Mouse (Mus musculus): ENCODE results near the gene Kif1c. TPM values are rescaled to one million over a fixed set of nuclear protein-coding genes. Genes with fewer than 3 reads are reported as not detected.
A peak's percentile ranks its signal among the peaks of the same experiment; 100 is the strongest.

Gene Kif1c
- total RNA-seq, 2 experiments from 2014 or later, result 1.7 to 3.6 TPM

DNA sequence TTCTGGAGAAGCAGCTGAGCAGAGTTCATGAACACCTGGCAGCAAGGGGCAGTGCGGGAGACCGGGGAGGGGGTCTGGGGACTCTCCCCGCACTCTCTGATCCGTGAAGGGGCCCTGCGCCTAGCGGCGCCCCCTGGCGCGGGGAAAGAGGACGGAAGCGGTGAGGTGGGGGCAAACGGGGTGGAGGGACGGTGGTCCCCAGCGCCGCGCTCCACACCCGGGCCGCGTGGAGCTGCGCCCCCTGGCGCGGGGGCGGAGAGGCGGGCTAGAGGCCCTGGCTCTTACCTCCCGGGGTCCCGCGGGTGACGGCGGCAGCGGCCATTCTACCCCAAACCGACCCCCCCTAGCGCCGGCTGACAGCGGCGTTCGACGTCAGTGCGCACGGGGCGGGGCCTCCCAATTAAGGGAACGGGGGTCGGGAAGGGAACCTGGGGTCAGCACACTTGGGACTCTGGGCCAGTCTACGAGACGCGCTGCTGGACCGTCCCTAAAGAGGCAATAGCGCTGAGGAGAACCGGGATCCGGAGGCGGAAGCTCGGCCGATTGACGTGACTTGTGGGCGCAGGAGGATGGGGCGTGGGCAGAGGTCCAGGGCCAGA lies 12.6 kb upstream of the Kif1c start, which contains the start of gene Camta2:
Gene Camta2 (minus strand): TSS at position 505 of the 599 bp plus-strand sequence.
- peak; percentile 63 for ATAC-seq (replicated peaks; ENCODE audit: low FRiP score, poor library complexity, severe bottlenecking)

DNA sequence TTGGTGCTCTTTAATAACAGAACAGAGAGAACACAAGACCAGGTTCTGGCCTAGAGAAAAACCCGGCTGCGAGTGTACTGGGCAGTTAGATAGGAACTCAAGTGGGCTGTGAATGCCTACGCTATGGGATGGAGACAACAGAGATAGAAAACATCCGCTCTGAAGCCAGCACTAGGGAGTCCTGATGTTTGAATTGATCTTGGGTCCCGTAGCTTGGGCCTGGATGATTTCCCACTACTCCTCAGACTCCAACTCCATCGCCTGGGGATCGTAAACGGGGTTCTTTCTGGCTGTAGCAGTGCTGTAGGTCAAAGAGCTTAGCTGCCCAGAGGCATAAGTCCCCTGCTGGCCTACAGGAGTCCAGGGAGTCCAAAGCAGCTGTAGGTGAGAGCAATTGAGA lies 12.0 kb upstream of the Kif1c start:
- ATAC-seq (replicated peaks; ENCODE audit: low FRiP score, poor library complexity, severe bottlenecking), result no peak

DNA sequence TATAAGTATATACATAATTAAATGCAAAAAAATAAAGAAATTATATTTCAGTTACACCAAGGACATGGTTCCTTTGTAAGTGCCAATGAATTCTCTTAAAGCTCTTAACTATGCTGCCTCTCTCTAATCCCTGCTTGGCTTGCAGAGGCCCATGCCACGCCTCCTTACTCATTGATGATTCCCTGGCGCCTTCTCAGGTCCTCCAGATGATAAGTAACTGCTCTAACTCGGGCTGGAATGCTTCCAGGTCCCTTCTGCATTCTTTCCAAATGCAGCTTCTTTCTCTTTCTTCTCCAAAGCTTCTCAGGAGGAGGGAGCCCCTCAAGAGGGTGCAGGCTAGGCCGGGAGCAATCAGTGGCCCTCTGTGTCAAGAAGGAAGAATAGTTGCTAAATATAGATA lies 10.8 kb upstream of the Kif1c start:
- ATAC-seq (replicated peaks; ENCODE audit: low FRiP score, poor library complexity, severe bottlenecking), result no peak

DNA sequence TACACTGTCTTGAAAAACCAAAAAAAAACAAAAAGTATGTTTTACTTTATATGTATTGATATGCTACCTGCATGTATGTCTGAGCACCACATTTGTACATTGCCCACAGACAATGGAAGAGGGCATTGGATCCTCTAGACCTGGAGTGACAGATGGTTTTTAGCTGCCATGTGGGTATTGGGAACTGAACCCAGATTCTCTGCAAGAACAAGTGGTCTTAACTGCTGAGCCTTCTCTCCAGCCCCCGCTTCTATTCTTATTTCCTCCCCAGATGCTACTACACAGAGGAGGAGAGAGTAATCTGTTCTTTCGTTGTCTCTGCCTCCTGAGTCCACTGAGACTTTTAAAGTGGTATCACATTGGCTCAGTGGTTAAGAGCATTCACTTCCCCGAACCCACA lies 6.8 kb upstream of the Kif1c start:
- ATAC-seq (replicated peaks; ENCODE audit: low FRiP score, poor library complexity, severe bottlenecking), result no peak

DNA sequence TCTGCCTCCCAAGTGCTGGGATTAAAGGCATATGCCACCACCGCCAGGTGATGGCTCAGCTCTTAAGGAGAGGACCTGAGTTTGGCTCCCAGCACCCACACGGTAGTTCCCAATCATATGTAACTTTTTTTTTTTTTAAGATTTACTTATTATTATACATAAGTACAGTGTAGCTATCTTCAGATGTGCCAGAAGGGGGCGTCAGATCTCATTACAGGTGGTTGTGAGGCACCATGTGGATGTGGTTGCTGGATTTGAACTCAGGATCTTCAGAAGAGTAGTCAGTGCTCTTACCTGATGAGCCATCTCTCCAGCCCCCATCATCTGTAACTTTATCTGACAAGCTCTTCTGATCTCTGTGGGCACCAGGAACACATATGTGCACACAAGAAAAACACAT lies 3.0 kb upstream of the Kif1c start:
- ATAC-seq (replicated peaks; ENCODE audit: low FRiP score, poor library complexity, severe bottlenecking), result no peak

DNA sequence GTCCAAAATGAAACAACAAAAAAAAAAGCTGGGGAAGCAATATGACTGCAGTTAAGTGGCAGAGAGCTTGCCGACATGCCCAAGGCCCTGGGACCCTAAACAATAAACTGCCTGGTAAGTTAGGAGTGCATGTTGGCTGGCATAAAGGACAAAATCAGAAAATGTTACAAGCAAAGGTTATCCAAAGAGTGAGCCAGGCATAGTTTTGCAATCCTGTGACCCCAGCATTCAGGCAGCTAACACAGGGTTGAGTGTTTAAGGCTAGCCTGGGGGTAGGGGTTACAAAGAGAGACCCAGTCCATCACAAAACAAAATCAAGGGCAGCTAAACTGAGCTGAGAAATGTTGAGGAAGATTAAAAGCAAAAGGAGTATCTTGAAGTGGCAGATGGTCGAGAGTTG lies 1.3 kb upstream of the Kif1c start:
- no peak for ATAC-seq (replicated peaks; ENCODE audit: low FRiP score, poor library complexity, severe bottlenecking)

DNA sequence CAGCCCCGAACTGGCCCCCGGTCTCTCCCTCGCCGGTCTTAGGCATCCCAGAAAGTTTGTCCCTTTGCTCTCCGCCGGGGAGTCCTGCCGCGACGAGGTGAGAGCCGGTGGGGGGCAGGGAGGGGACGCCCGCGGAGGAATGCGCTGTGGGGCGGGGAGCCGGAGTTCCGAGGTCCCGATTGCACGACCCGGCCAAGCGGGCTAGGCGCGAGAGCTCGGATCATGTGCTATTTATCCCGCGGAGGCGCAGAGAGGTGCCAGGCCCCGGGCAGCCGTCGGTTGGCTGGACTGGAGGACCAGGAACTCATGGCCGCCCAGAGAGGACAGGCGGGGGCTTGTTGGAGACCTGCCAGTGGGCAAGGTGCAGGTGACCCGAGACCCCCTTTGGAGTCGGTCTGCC lies 265 bp downstream of the Kif1c start:
- ATAC-seq (replicated peaks; ENCODE audit: low FRiP score, poor library complexity, severe bottlenecking), result peak; percentile 33; the same call in 1 of the 2 replicates

DNA sequence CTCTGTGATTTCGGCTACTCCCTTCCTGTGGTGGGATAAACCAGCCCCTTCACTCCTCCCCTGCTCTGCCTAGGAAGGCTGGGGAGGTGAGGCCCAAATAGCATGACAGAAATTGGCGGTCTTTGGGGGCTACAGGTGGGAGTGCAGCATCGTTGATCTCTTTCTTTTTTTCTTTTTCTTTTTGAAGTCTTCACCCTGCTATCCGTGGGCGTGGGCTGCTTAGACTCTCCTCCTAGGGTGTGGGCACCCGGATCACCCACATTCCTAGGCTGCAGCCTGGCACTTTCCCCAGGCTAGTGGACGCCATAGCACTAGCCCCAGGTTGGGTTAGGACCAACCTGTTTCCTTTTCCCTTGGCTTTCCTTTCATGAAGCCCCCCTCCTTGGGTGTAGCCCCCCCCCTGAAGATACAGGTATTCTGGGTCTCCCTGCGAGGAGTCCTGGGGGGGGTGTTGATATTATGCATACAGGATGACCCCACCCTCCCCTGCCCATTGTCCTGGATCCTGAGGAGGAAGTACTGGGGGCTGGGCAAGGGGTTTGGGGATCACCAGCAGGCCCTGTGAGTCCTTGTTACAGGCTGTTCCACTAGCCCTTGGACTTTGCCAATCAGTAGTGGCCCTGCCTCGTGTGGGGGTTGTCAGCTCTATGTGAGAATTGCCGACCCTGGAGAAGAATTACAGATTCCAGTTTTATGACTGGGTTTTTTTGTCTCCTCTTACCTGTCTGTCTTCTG lies 1.0 kb downstream of the Kif1c start:
- no peak for ATAC-seq (replicated peaks; ENCODE audit: low FRiP score, poor library complexity, severe bottlenecking)

DNA sequence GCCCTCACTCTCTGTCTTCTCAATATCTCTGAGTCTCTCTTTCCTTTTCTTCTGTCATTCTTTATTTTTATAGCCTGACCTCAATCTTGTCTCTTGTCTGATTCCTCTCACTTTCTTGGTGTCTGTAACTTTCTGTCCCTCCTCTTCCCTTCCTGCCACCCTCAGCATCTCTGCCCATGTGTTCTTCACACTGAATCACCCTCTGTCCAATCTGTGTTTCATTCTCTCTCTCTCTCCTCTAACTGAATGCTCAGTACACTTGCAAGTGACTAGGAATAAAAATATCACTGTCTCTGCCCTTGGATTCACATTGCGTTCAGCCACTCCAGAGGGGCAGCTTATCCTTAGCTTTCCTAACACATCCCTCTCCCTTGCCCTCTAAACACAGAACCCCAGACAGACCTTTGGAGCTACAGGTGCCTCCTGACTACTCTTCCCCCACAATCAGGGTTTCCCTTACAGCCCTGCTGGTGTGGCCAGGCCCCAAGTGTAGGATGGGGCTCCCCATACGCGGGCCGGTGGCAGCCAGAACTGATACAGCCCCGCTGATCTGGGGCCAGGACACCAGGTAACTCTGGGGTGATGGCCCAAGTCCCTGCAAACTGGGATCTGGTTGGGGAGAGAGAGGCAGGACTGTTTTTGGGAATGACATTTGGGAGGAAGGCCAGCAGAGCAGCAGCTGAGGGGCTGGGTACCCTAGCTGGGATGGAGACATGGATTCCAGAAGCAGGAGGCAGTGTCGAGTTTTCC lies 1.8 kb downstream of the Kif1c start:
- ATAC-seq (replicated peaks; ENCODE audit: low FRiP score, poor library complexity, severe bottlenecking), result no peak

DNA sequence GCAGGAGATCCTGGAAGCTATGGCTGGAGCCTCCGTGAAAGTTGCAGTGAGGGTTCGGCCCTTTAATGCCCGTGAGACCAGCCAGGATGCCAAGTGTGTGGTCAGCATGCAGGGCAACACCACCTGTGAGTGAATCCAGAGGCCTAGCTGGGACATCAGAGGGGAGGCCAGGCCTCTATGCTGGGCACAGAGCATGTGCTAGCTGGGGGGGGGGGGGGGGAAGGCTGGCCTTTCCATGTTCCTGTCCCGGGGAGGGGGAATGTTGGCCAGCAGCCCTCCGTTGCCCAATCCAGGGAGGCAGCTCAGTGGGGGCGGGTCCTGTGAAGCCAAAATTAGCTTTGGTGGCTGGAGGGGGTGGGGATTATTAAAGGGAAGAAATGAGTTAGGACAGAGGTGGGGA lies 2.4 kb downstream of the Kif1c start:
- ATAC-seq (replicated peaks; ENCODE audit: low FRiP score, poor library complexity, severe bottlenecking), result no peak

DNA sequence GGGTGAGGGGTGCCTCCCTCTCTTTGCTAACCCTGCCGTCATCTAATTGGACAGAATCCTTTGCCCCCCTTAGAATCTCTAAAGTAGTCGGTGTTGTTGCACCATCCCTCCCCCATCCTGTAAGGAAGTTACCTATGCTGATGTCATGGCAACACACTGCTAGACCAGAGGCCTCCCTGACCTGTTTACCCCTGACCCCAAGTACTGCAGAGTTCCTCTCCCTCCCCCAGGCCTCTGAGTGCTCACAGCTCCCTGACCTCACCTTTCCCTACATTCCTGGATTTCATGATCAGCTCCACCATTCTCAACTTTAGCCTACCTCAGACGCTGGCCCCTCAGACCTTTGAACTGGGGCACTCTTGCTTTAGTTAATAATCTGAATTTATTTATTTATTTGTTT lies 5.8 kb downstream of the Kif1c start:
- no peak for ATAC-seq (replicated peaks; ENCODE audit: low FRiP score, poor library complexity, severe bottlenecking)

DNA sequence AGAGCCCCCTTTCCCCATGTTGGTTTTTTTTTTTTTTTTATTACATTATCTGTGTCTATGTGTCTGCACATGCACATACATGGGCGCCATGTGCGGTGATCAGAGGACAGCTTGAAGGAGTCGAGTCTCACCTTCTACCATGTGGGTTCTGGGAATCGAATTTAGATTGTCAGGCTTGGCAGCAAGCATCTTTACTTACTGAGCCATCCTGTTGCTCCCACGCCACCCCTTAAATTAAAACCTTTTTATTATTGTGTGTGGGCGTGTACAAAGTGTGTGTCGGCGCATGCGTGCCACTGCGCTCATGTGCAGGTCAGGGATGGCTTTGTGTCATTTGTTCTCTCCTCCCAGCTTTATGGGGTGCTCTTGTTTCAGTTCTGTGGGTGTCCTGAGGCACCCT lies 10.7 kb downstream of the Kif1c start:
- ATAC-seq (replicated peaks; ENCODE audit: low FRiP score, poor library complexity, severe bottlenecking), result no peak

DNA sequence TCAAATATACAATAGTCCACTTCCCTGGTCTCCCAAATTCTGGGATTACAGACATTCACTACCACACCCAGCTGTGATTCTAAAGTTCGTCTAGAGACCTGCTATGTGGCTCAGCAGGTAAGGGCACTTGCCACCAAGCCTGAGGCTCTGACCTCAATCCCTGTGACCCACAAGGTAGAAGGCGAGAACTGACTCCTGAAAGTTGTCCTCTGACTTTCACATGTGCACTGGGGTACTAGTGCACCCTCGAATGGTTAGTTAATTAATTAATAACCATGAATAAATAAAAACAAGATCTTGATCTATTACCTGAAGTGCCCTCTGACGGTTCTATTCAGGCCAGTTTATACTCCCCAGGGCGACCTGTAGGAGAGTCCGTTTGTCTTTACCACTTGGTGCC lies 12.9 kb downstream of the Kif1c start:
- ATAC-seq (replicated peaks; ENCODE audit: low FRiP score, poor library complexity, severe bottlenecking), result no peak

DNA sequence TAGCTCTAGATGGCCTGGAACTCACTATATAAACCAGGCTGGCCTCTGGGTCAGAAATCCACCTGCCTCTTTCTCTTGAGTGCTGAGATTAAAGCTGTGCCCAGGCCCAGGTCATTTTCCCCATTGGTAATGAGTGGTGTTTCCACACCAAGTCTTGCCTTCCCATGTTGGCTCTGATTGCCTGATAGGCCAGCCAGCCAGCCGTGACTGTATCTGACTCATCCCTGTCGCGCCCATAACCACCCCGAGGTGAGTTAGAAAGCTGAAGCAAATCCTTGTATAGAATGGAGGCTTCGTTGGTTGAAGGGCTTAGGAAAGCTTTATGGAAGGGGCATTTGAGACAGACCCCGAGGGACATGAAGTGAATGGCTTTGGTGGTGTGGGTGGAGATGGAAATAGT lies 15.5 kb downstream of the Kif1c start:
- no peak for ATAC-seq (replicated peaks; ENCODE audit: low FRiP score, poor library complexity, severe bottlenecking)

DNA sequence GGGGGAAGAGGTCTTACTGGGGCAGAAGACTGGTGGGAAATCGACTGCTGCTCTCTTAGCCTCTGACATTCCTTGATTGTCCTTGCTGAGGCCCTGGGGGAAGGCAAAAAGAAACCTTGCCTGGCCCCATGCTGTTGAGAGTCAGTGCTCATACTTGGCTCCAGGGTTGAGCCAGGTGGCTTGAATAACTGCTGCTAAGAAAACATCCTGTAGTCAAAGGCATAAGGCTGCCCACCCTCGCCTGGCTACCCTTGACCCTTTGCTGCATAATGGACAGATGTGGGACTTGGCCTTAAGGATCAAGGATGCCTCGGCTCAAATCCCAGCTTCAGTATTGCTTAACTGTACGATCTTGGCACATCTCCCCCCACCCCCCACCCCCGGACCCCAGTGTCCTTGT lies 18.1 kb downstream of the Kif1c start:
- ATAC-seq (replicated peaks; ENCODE audit: low FRiP score, poor library complexity, severe bottlenecking), result no peak

DNA sequence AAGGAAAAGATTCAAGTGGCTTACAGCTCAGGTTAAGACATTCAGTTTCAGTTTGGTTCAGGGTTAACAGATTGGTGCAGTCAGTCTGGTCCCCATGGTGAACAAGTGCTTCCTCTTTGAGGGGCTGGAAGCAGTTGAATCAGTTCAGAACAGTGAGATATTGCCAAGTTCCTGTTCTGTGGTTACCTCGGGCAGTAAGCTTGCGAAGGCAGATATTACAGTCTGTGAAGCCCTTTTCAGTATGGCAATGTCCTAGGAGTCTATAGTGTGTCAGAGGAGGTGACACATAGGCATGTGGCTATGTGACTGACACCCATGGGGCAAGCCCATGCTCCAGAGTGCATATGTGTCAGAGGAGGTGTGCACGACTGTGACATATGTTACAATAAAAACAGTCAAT lies 20.2 kb downstream of the Kif1c start:
- no peak for ATAC-seq (replicated peaks; ENCODE audit: low FRiP score, poor library complexity, severe bottlenecking)

DNA sequence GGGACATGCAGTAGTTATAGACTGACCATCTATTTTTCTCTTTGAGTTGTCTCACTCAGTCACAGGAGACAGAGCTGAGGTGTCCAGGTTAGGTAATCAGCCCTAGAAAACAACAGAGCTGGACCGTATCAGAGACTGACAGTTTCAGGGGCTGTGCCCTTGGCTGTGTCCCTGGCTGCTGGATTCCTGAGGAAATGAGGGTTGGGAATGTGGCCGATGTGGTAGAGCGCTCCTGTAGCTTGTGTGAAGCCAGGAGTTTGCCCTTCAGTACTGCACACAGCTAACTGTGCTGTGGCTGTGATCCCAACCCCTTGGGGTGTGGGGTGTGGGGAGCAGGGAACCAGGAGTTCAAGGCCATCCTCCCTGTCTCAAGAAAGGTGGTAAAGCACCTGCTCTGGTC lies 20.7 kb downstream of the Kif1c start:
- no peak for ATAC-seq (replicated peaks; ENCODE audit: low FRiP score, poor library complexity, severe bottlenecking)

DNA sequence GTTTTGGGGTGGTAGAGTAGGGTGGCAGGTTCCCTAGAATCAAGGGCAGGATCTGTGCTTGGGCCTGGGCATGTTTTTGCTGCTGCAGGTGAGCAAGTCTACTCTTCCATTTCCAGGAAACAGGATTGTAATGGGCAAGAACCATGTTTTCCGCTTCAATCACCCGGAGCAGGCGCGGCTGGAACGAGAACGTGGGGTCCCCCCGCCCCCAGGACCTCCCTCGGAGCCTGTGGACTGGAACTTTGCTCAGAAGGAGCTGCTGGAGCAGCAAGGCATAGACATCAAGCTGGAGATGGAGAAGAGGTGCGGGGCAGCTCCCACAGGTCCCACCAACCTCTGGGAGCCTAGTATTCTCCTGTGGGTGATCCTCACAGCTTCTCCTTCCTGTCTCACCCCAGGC lies 24.4 kb downstream of the Kif1c start:
- ATAC-seq (replicated peaks; ENCODE audit: low FRiP score, poor library complexity, severe bottlenecking), result no peak

DNA sequence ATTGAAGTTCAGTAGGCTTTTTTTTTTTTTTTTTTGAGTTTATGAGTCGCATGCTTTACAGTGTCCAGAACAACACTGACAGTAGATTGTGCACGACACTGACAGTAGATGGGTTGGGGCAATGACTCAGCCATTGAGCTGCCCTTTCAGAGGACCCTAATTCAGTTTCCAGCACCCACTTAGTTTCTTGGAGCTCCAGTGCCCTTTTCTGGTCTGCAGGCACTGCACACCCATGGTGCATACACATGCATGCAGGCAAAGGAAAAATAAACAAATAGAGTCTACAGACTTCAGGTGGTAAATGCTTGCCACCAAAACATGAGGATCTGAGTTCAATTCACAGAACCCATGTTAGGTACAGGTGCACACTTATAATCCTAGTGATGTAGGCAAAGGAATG lies 26.2 kb downstream of the Kif1c start:
- no peak for ATAC-seq (replicated peaks; ENCODE audit: low FRiP score, poor library complexity, severe bottlenecking)

DNA sequence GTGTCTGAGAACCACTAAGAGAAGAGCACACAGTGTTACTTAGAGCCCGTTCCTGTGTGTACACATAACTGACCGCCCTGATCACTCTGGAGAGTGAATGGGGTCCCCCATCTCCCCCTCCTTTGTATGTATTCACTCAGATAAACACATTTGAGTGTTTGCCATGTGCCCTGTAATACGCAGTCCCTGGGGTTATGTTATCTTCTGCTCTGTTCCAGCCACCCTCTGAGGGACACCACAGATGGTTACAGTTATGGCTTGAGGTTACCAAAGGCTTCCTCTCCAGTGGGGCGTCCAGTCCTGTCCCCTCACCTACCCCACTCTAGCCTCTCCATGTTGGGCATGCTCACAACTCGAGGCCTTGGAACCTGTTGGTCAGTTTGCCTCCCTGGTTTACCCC lies 27.0 kb downstream of the Kif1c start:
- ATAC-seq (replicated peaks; ENCODE audit: low FRiP score, poor library complexity, severe bottlenecking), result no peak

DNA sequence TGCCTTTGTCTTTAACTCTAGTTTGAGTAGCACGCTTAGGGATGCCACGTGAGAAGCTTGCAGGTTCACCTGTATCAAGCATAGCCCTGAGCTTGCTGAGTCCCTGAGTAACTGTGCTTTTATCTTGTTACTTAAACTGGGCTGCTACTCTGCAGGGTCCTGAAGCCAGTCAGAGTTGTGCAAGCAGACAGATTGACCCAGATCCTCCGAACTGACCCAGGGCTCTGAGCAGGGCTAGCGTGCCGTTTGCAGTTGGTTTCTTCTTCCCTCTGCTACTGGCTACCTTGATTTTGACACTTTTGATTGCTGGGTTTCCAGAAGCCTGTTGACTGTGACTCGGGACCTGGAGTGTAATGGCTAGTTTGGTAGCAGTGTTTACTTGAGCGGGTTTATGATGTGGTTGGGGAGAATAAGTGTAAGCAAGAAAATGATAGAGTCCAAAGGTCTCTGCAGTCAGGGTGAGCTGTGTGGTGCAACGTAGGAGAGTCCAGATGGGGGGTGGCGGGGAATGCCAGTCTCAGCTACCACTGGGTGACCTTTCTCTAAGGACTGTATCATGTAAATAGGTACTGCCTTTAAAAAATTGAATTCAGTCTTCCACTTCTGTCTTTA lies 30.2 kb downstream of the Kif1c start:
- no peak for ATAC-seq (replicated peaks; ENCODE audit: low FRiP score, poor library complexity, severe bottlenecking)
